Mouse (Mus musculus) ES-Bruce4 (cell line): ENCODE results near the gene Galnt4. TPM values are rescaled to one million over a fixed set of nuclear protein-coding genes. Genes with fewer than 3 reads are reported as not detected.
"Not testable (repeated sequence)": the region's sequence is repeated elsewhere in the genome, so short reads cannot be mapped to it uniquely, and the experiment has no call there.

ENCODE experiments used
- H3K27ac ChIP-seq: 2 replicates; pipeline ENCODE4 v1.5.1; 2012; ENCODE audit warnings: low read length, inconsistent platforms; ENCODE audit not compliant: insufficient read depth
- H3K27me3 ChIP-seq: 2 replicates; pipeline ENCODE4 v1.6.1; 2012; ENCODE audit warnings: mild to moderate bottlenecking, low read length, inconsistent platforms; ENCODE audit not compliant: control insufficient read depth, poor library complexity, insufficient read depth, severe bottlenecking
- H3K36me3 ChIP-seq: 2 replicates; pipeline ENCODE4 v1.6.1; 2012; ENCODE audit warnings: inconsistent platforms, mild to moderate bottlenecking, low read length, moderate library complexity; ENCODE audit not compliant: control insufficient read depth, poor library complexity, insufficient read depth, severe bottlenecking
- H3K4me1 ChIP-seq: one replicate; pipeline ENCODE4 v1.8.1; 2011; ENCODE audit warnings: low read length; ENCODE audit not compliant: control insufficient read depth, insufficient read depth
- H3K4me3 ChIP-seq: 2 replicates; pipeline ENCODE4 v1.5.1; 2011; ENCODE audit warnings: low read depth, mild to moderate bottlenecking, low read length
- H3K9ac ChIP-seq: 2 replicates; pipeline ENCODE4 v1.6.1; 2012; ENCODE audit warnings: low read depth, mild to moderate bottlenecking, inconsistent platforms; ENCODE audit not compliant: poor library complexity, severe bottlenecking
- H3K9me3 ChIP-seq: replicated peaks from 2 replicates; pipeline ENCODE4 v1.6.1; 2012; ENCODE audit warnings: mild to moderate bottlenecking, low read length, inconsistent platforms; ENCODE audit not compliant: control insufficient read depth, poor library complexity, insufficient read depth, severe bottlenecking
- CTCF ChIP-seq: IDR thresholded peaks from one replicate; pipeline ENCODE4 v1.8.1; 2011; ENCODE audit warnings: low read depth, low read length
- EP300 ChIP-seq: IDR thresholded peaks from 2 replicates; pipeline ENCODE4 v1.6.1; 2011; ENCODE audit warnings: low read depth, low read length; ENCODE audit not compliant: insufficient read depth
- POLR2A ChIP-seq: IDR thresholded peaks from one replicate; pipeline ENCODE4 v1.8.1; 2011; ENCODE audit warnings: low read length; ENCODE audit not compliant: insufficient read depth
- polyA plus RNA-seq: library from polyadenylated mRNA; stranded (reverse); fragments of >200 nt; gene quantifications from 2 replicates; pipeline ENCODE4 v1.2.4, GENCODE M21; 2011; ENCODE audit warnings: low read depth; ENCODE audit not compliant: missing spikeins, insufficient read depth, insufficient read length

The Galnt4 gene
- polyA plus RNA-seq, 1 experiment = 1.9 TPM

- no peaks in the 10 kb centered on the region for H3K9me3 ChIP-seq
- H3K4me3 ChIP-seq = no peak overlapping the region
- H3K27me3 ChIP-seq = no peaks in the 10 kb centered on the region
- no peak overlapping the region for H3K9ac ChIP-seq
- no peak for TF ChIP-seq EP300
- TF ChIP-seq POLR2A = no peak
- no peak for TF ChIP-seq CTCF
- no peaks in the 10 kb centered on the region for H3K36me3 ChIP-seq
- no peaks in the 10 kb centered on the region for H3K4me1 ChIP-seq
- no peak overlapping the region for H3K27ac ChIP-seq
Observed at GRCm38 (mm10) chr10:99154635-99155034, 46.7 kb downstream of the Galnt4 start.

GRCm38 (mm10) chr10:99156808-99157207 lies 48.8 kb downstream of the Galnt4 start:
- TF ChIP-seq EP300 = no peak
- Histone ChIP-seq H3K27ac (no peak overlapping the region), H3K4me3 (no peak overlapping the region), H3K36me3 (no peaks in the 10 kb centered on the region), H3K4me1 (no peaks in the 10 kb centered on the region), H3K9ac (no peak overlapping the region), H3K27me3 (no peaks in the 10 kb centered on the region), H3K9me3 (no peaks in the 10 kb centered on the region)

- not testable (repeated sequence) for H3K27me3 ChIP-seq, H3K9me3 ChIP-seq, H3K9ac ChIP-seq, H3K27ac ChIP-seq, H3K4me3 ChIP-seq, H3K36me3 ChIP-seq, H3K4me1 ChIP-seq
Observed at GRCm38 (mm10) chr10:99157697-99158096, 49.7 kb downstream of the Galnt4 start.

- H3K27me3 ChIP-seq = no peaks in the 10 kb centered on the region
- TF ChIP-seq CTCF (peak; percentile 48), EP300 (no peak)
- H3K9me3 ChIP-seq = no peaks in the 10 kb centered on the region
- no peaks in the 10 kb centered on the region for H3K4me1 ChIP-seq
- H3K36me3 ChIP-seq = no peaks in the 10 kb centered on the region
- H3K4me3 ChIP-seq = no peak overlapping the region
- H3K9ac ChIP-seq = no peak overlapping the region
- no peak overlapping the region for H3K27ac ChIP-seq
Observed at GRCm38 (mm10) chr10:99161987-99162582, 54.1 kb downstream of the Galnt4 start.

Other genes with a start within 250 kb of the Galnt4 start
- 55.4 and 68.1 TPM in 2 replicates for gene Atp2b1, start 193.8 kb upstream of the Galnt4 start, polyA plus RNA-seq
- gene Poc1b, start 1.1 kb upstream of the Galnt4 start, polyA plus RNA-seq = 17.8 and 19.3 TPM in 2 replicates
- not detected in 2 replicates for gene Phxr2, start 18.2 kb downstream of the Galnt4 start, polyA plus RNA-seq
- gene Dusp6, start 155.1 kb downstream of the Galnt4 start, polyA plus RNA-seq = 46.8 and 50.9 TPM in 2 replicates